Mouse (Mus musculus): ENCODE data around the gene Golph3l. TPM values are rescaled to one million over a fixed set of nuclear protein-coding genes. Genes with fewer than 3 reads are reported as not detected.
A peak's percentile ranks its signal among the peaks of the same experiment; 100 is the strongest.

The Golph3l gene
- polyA plus RNA-seq, 1 experiment from 2014 or later: 24.1 TPM

- 78% methylated on average over 3 of the region's 3 CpGs for WGBS
- no peak for ATAC-seq (ENCODE audit: insufficient number of reproducible peaks, low FRiP score)
- peaks cover 78% of the 10 kb centered on the region for H3K4me1 ChIP-seq (replicated peaks)
- H3K36me3 ChIP-seq: peaks cover 51% of the 10 kb centered on the region
- H3K9me3 ChIP-seq (replicated peaks): no peaks in the 10 kb centered on the region
- H3K4me3 ChIP-seq: 0 out of 2 replicates have a peak overlapping the region, but pooled peaks have one; percentile 11
- H3K27ac ChIP-seq (ENCODE audit: poor library complexity, severe bottlenecking): peak overlapping the region; percentile 96
- no peaks in the 10 kb centered on the region for H3K27me3 ChIP-seq (replicated peaks)
- peak overlapping the region; percentile 8 for H3K4me2 ChIP-seq
- peak overlapping the region; percentile 50 for H3K9ac ChIP-seq
These were observed 75.4 kb downstream of the Golph3l start for GRCm38 (mm10) chr3:95663969-95664608.

- Histone ChIP-seq H3K4me1 (replicated peaks) (peaks cover 78% of the 10 kb centered on the region), H3K4me2 (peak overlapping the region; percentile 8; the same call in 1 of the 2 replicates), H3K36me3 (peaks cover 57% of the 10 kb centered on the region), H3K4me3 (no peak overlapping the region), H3K27ac (ENCODE audit: poor library complexity, severe bottlenecking) (peak overlapping the region; percentile 96), H3K27me3 (replicated peaks) (no peaks in the 10 kb centered on the region), H3K9ac (peak overlapping the region; percentile 57; the same call in 1 of the 2 replicates), H3K9me3 (replicated peaks) (no peaks in the 10 kb centered on the region)
- 89% methylated on average over 4 of the region's 4 CpGs for WGBS
- no peak for ATAC-seq (ENCODE audit: insufficient number of reproducible peaks, low FRiP score)
These were observed 76.2 kb downstream of the Golph3l start for GRCm38 (mm10) chr3:95664940-95665352.

GRCm38 (mm10) chr3:95666124-95666844, 77.5 kb downstream of the Golph3l start:
- Histone ChIP-seq H3K4me3 (0 out of 2 replicates have a peak overlapping the region, but pooled peaks have one; percentile 1), H3K9ac (peak overlapping the region; percentile 51), H3K4me1 (replicated peaks) (peaks cover 72% of the 10 kb centered on the region), H3K4me2 (peak overlapping the region; percentile 48), H3K36me3 (peaks cover 49% of the 10 kb centered on the region), H3K27me3 (replicated peaks) (no peaks in the 10 kb centered on the region), H3K9me3 (replicated peaks) (no peaks in the 10 kb centered on the region), H3K27ac (ENCODE audit: poor library complexity, severe bottlenecking) (peak overlapping the region; percentile 96)
- WGBS: 16% methylated on average over 6 of the region's 6 CpGs
- ATAC-seq (ENCODE audit: insufficient number of reproducible peaks, low FRiP score): peak; percentile 81

- 0 out of 2 replicates have a peak overlapping the region, but pooled peaks have one; percentile 3 for H3K4me3 ChIP-seq
- 32% methylated on average over 4 of the region's 4 CpGs for WGBS
- H3K9ac ChIP-seq: peak overlapping the region; percentile 56
- H3K9me3 ChIP-seq (replicated peaks): no peaks in the 10 kb centered on the region
- H3K36me3 ChIP-seq: peaks cover 50% of the 10 kb centered on the region
- peak overlapping the region; percentile 96 for H3K27ac ChIP-seq (ENCODE audit: poor library complexity, severe bottlenecking)
- peaks cover 77% of the 10 kb centered on the region for H3K4me1 ChIP-seq (replicated peaks)
- peak overlapping the region; percentile 52 for H3K4me2 ChIP-seq
- no peak for ATAC-seq (ENCODE audit: insufficient number of reproducible peaks, low FRiP score)
- H3K27me3 ChIP-seq (replicated peaks): no peaks in the 10 kb centered on the region
These were observed 78.8 kb downstream of the Golph3l start for GRCm38 (mm10) chr3:95667521-95667920.

GRCm38 (mm10) chr3:95668026-95668425, 79.3 kb downstream of the Golph3l start:
- no peak for ATAC-seq (ENCODE audit: insufficient number of reproducible peaks, low FRiP score)
- H3K36me3 ChIP-seq: peaks cover 45% of the 10 kb centered on the region
- H3K4me3 ChIP-seq: no peak overlapping the region
- no peaks in the 10 kb centered on the region for H3K9me3 ChIP-seq (replicated peaks)
- 16% methylated on average over 7 of the region's 7 CpGs for WGBS
- peak overlapping the region; percentile 56; the same call in 1 of the 2 replicates for H3K9ac ChIP-seq
- peak overlapping the region; percentile 96 for H3K27ac ChIP-seq (ENCODE audit: poor library complexity, severe bottlenecking)
- peak overlapping the region; percentile 52 for H3K4me2 ChIP-seq
- H3K27me3 ChIP-seq (replicated peaks): no peaks in the 10 kb centered on the region
- H3K4me1 ChIP-seq (replicated peaks): peaks cover 77% of the 10 kb centered on the region

Other genes with a start within 250 kb of the Golph3l start
- gene Setdb1, start 231.7 kb upstream of the Golph3l start, polyA plus RNA-seq (2016; fragmentation: Nextera tagmentation; extraction: Ambion mirVana): 29.7 and 30.9 TPM in 2 replicates
- gene 4930558C23Rik, start 186.1 kb upstream of the Golph3l start, polyA plus RNA-seq (2016; fragmentation: Nextera tagmentation; extraction: Ambion mirVana): not detected in 2 replicates
- 35.0 and 38.0 TPM in 2 replicates for gene Arnt, start 154.5 kb upstream of the Golph3l start, polyA plus RNA-seq (2016; fragmentation: Nextera tagmentation; extraction: Ambion mirVana)
- 14.2 and 15.1 TPM in 2 replicates for gene Ctsk, start 89.7 kb upstream of the Golph3l start, polyA plus RNA-seq (2016; fragmentation: Nextera tagmentation; extraction: Ambion mirVana)
- 5.3 and 7.5 TPM in 2 replicates for gene Ctss, start 62.1 kb upstream of the Golph3l start, polyA plus RNA-seq (2016; fragmentation: Nextera tagmentation; extraction: Ambion mirVana)
- not detected in 2 replicates for gene Hormad1, start 29.3 kb upstream of the Golph3l start, polyA plus RNA-seq (2016; fragmentation: Nextera tagmentation; extraction: Ambion mirVana)
- gene Ensa, start 36.1 kb downstream of the Golph3l start, polyA plus RNA-seq (2016; fragmentation: Nextera tagmentation; extraction: Ambion mirVana): 50.8 and 51.4 TPM in 2 replicates
- gene Mcl1, start 69.9 kb downstream of the Golph3l start, polyA plus RNA-seq (2016; fragmentation: Nextera tagmentation; extraction: Ambion mirVana): 65.2 and 66.9 TPM in 2 replicates
- 4.3 and 4.9 TPM in 2 replicates for gene Adamtsl4, start 99.0 kb downstream of the Golph3l start, polyA plus RNA-seq (2016; fragmentation: Nextera tagmentation; extraction: Ambion mirVana)
- gene Ecm1, start 150.6 kb downstream of the Golph3l start, polyA plus RNA-seq (2016; fragmentation: Nextera tagmentation; extraction: Ambion mirVana): 82.4 and 90.1 TPM in 2 replicates
- gene Tars2, start 171.3 kb downstream of the Golph3l start, polyA plus RNA-seq (2016; fragmentation: Nextera tagmentation; extraction: Ambion mirVana): 43.6 TPM in 2 replicates
- gene Rprd2, start 229.9 kb downstream of the Golph3l start, polyA plus RNA-seq (2016; fragmentation: Nextera tagmentation; extraction: Ambion mirVana): 25.5 and 25.9 TPM in 2 replicates